Mouse (Mus musculus): ENCODE data around the gene Nfib.

Gene Nfib

DNA sequence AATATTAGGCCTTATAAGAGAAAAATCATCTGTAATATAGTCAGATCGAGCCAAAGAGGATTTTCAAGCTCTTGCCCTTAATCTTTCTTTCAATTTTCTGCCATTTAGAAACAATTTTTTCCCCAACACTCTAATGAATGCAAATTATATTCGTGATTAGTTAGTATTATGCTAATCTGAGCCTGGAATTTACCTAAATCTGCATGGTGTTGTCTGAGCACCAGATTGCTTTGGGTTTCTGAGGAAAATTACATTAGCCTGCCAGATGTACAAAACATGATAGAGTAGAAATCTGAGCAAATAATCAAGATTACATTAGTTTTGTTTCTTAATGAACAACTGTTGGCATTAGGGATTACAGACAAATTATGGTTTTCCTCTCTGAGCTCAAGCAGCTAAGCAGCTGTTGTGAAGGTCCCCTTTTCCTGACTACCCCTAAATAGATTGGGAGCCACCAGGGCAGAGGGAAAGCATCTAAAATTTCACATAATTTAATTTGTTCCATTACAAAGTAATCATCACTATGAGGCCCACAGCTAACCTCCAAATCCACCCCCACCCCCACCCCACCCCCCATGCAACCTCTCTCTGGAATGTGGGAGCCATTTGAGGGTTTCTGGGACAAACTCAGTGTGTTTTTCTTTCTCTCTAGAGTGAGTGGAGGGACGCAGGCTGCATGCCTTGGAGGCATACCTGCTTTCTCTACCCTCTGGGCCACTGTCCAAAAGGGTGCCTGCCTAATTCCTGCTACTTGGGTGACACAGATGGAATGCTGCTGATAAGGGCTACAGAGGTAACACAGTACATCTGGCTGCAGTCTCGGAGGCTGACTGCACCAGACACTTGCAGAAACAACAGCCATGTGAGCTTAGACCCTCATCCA, 14.2 kb downstream of the Nfib start:
- no peak for DNase-seq (ENCODE audit: low spot score in 2 of 2)

GRCm38 (mm10) chr4:82690267-82690666, 15.3 kb downstream of the Nfib start:
- DNase-seq (ENCODE audit: low spot score in 2 of 2) = peak in 1 of 2 experiments; percentile 16

DNA sequence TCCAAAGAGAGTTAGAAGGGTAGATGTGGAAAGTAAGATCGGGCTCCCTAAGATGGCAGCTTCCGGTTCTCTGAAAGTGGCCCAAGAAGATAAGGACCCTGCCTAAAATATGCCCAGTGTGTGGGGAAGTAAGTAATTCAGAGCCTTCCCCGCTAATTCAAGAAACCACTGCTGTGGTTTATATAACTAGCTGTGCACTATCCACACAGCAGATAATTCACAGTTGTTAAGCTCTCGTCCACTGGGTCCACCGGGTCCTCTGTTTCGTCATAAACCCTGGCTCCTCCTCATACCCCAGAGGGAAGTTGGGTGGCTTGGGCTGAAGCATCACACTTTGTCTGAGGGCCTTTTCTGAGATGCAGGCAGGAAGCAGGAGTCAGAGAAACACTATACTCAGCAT, 19.5 kb downstream of the Nfib start:
- DNase-seq (ENCODE audit: low spot score in 2 of 2) = no peak

GRCm38 (mm10) chr4:82684088-82684715, 21.3 kb downstream of the Nfib start:
- peak; percentile 57 to 64 for DNase-seq (ENCODE audit: low spot score in 2 of 2)

GRCm38 (mm10) chr4:82683583-82683982, 22.0 kb downstream of the Nfib start:
- DNase-seq (ENCODE audit: low spot score in 2 of 2) = no peak

- no peak for DNase-seq (ENCODE audit: low spot score in 2 of 2)
Measured at GRCm38 (mm10) chr4:82676104-82676503, 29.4 kb downstream of the Nfib start.

GRCm38 (mm10) chr4:82667271-82667872, 38.2 kb downstream of the Nfib start:
- no peak for DNase-seq (ENCODE audit: low spot score in 2 of 2)

- no peak for DNase-seq (ENCODE audit: low spot score in 2 of 2)
Measured at GRCm38 (mm10) chr4:82664436-82664835, 41.1 kb downstream of the Nfib start.

- no peak for DNase-seq (ENCODE audit: low spot score in 2 of 2)
Measured at GRCm38 (mm10) chr4:82663749-82664381, 41.7 kb downstream of the Nfib start.

DNA sequence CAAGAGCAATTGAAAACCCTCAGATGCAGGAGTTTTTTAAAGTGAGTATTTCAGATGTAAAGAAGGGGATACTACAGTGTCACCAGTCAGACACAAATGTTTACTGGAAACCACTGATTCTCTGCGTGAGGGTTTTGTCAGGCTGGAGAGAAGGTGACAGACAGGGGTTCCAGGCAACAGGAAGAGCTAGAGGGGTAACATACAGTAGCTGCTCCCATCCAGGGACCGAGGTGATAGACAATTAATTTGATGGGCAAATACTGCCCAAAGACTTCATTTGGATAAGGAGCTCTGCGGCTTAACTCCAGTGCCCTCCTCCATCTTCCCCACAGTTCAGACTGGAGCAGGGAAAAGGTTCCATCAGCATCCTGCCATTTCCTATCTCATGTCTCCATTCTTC, 42.9 kb downstream of the Nfib start:
- no peak for DNase-seq (ENCODE audit: low spot score in 2 of 2)

DNA sequence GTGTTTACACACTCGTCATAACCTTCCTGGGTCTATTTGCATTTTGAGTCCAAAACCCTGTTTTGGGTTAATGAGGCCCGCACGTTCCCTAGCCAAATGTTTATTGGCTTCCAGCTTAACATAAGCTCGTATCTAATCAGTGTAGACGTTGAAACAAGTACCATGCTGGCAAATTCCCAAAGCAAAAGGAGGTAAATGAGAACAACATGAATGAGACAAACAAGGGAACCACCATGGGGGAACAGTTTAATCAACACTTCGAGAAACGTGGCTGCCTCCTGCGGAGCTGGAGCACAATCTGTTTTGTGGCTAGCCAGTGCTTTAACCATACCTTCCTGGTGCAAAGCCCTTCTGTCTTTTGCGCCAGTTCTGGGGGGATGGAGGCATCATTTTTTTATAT, 43.3 kb downstream of the Nfib start:
- DNase-seq (ENCODE audit: low spot score in 2 of 2) = no peak

DNA sequence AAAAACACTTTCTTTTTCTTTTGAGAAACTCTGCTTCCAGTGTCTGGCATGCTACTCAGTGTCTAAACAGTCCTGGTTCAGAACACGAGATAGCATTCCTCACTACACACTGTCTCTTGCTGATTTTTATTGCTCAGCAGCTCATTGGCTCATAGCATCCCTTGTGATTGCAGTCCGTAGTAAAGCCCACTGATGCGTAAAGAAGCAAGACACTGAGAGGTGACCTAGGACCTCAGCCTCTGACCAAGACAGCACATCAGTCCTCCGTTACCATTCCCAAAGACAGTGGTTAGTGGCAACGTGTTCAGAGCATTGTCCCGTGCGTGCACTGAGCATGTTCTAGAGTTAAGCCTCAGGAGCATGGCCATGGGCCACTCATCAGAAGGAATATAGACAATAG, 44.3 kb downstream of the Nfib start:
- DNase-seq (ENCODE audit: low spot score in 2 of 2) = no peak

- no peak for DNase-seq (ENCODE audit: low spot score in 2 of 2)
Measured at GRCm38 (mm10) chr4:82645679-82646078, 59.9 kb downstream of the Nfib start.

DNA sequence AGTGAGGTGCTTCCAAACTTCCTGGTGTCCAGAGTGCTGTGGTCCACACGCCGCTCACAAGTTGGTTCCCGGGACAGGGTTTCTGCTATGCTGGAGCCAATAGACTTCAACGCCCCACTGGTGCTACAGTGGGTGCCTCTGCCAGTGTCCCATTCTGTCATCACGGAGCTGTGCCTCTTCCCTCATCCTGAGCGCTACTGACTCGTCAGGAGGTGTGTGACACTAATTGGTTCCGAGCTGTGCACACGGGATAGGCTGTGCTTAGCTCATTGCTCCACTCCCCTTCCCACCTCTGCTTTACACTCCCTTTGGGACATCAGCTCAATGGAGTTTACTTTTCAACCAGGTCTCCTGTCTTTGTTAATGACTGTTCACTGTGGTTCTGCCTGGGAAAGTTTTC, 60.8 kb downstream of the Nfib start:
- DNase-seq (ENCODE audit: low spot score in 2 of 2) = no peak

GRCm38 (mm10) chr4:82643734-82644085, 61.8 kb downstream of the Nfib start:
- DNase-seq (ENCODE audit: low spot score in 2 of 2) = no peak

DNA sequence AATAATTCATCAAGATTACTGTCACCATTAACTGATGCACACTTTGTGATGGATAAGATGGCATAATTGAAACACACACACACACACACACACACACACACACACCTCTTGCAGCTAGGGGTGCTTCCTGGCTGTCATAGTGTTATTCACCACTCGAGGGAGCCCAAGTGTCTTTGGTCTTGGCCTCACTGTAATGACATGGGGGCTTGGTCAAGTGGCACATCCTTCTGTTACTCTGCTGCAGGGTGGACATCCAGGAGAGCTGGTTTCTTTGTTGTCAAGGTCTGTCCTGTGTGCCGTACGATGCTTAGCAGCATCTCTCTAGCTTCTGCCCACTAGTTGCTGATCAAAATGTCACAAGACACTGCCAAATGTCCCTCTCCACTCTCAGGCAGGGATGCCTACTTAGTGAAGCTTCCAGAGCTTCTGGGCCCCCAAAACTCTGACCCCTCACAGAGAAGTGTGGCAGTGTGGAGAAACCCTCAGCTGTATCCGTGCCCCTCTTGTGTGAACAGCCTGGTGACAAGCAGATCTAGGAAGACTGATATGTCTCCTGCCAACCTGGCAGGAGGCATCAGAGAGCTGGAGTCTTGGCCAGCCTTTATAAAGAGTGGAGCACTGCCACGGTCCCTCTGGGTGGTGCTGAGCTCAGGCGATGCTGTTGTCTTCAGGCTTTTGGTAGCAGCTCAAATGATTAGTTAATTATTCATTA, 62.4 kb downstream of the Nfib start:
- DNase-seq (ENCODE audit: low spot score in 2 of 2) = peak; percentile 40 to 47

DNA sequence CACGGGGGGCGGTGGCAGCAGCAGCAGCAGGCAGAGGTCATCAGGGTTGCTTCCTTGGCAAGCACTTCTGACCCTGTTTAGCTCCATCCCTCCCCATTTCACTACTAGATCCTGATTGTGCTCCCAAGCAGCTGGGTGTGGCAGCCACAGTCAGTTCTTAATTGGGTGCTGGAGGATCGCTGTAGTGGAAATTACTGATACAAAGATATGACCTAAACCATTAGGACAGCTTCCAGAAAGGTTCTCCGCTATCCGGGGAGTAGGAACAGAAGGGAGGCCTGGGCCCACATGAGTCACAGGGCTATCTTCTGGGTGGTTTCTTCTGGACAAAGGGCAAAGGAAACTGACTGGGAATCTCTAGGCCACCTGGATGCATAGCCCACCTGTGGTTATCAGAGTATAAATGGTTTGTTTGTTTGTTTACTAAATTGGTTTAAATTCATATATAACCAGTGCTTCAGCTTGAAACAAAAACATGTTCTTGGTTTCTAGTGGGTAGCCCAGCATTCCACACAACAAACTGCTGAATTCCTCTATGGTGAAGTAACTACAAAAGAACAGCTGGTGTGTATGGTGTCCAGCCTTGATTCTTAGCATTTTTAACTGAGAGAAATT, 64.4 kb downstream of the Nfib start:
- DNase-seq (ENCODE audit: low spot score in 2 of 2) = no peak

GRCm38 (mm10) chr4:82638251-82638650, 67.3 kb downstream of the Nfib start:
- DNase-seq (ENCODE audit: low spot score in 2 of 2) = no peak

DNA sequence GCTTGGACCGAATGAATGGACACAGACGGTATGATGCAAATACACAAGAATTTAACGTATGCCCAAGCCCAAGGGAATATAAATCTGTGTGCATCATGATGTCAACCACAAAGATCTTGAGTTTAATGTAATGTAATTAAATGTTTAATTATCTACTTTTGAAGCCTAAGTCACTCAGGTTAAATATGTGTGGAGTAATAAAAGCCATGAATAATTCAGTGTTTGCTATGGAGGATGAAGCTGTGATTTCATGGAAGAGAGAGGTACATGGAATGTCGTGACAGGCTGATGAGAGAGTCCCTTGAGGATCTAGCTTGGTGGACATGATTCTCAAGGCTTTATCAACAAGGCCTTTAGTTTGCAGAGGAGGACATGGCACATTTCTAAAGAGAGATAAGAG, 67.9 kb downstream of the Nfib start:
- DNase-seq (ENCODE audit: low spot score in 2 of 2) = no peak

GRCm38 (mm10) chr4:82636658-82637057, 68.9 kb downstream of the Nfib start:
- DNase-seq (ENCODE audit: low spot score in 2 of 2) = no peak

DNA sequence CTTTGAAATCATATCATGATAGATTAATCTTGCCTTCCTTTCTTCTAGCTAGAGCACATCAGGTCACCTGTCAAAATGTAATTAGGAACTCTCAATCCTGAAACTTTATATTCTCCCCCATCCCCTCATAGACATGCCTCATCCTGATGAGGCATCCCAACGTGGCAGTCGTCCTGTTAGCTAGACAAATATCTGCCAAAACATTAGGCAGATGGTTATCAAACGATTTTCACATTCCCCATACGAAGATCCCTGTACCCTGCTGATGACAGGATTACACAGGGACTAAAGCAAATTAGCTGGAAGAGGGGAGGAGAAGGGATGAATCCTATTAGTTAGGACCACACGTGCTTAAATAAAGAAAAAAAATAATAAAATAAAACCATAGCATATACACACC, 69.7 kb downstream of the Nfib start:
- DNase-seq (ENCODE audit: low spot score in 2 of 2) = no peak
